Mouse (Mus musculus) cerebellum, adult 2 months (tissue): Measurements from ENCODE around the gene Nicn1.

Source experiments
- CTCF ChIP-seq: fragments of 200-500 bp; IDR thresholded peaks from 2 replicates; pipeline ENCODE4 v1.5.1; 2011; ENCODE audit warnings: low read depth, mild to moderate bottlenecking, control low read depth, low read length, moderate library complexity, borderline replicate concordance; ENCODE audit not compliant: insufficient read depth
- POLR2A ChIP-seq: fragments of 200-500 bp; IDR thresholded peaks from 2 replicates; pipeline ENCODE4 v1.6.1; 2011; ENCODE audit warnings: low read length, control low read depth, borderline replicate concordance; ENCODE audit not compliant: insufficient read depth

GRCm38 (mm10) chr9:108325811-108326210 is 35.6 kb downstream of the Nicn1 start:
- no peak for TF ChIP-seq POLR2A
- TF ChIP-seq CTCF = no peak
